Mouse (Mus musculus): ENCODE data around the gene Themis3. TPM values are rescaled to one million over a fixed set of nuclear protein-coding genes. Genes with fewer than 3 reads are reported as not detected.

Gene Themis3
- total RNA-seq, 2 experiments from 2014 or later: not detected

Other genes with a start within 250 kb of the Themis3 start
- gene Mtcl1, start 144.9 kb downstream of the Themis3 start, total RNA-seq (2015): not detected in 2 replicates
- gene Mtcl1, start 144.9 kb downstream of the Themis3 start, total RNA-seq (2017): 0.73 TPM in 1 of 2 replicates, not detected in the other
- gene Rab12, start 74.9 kb downstream of the Themis3 start, total RNA-seq (2015): 22.5 and 22.7 TPM in 2 replicates
- 24.3 and 36.5 TPM in 2 replicates for gene Rab12, start 74.9 kb downstream of the Themis3 start, total RNA-seq (2017)

All from megakaryocyte, adult 5-6 weeks (primary cell).